Comparison of ENCODE assay signal across 8 mouse cellular contexts in the genomic region with DNA sequence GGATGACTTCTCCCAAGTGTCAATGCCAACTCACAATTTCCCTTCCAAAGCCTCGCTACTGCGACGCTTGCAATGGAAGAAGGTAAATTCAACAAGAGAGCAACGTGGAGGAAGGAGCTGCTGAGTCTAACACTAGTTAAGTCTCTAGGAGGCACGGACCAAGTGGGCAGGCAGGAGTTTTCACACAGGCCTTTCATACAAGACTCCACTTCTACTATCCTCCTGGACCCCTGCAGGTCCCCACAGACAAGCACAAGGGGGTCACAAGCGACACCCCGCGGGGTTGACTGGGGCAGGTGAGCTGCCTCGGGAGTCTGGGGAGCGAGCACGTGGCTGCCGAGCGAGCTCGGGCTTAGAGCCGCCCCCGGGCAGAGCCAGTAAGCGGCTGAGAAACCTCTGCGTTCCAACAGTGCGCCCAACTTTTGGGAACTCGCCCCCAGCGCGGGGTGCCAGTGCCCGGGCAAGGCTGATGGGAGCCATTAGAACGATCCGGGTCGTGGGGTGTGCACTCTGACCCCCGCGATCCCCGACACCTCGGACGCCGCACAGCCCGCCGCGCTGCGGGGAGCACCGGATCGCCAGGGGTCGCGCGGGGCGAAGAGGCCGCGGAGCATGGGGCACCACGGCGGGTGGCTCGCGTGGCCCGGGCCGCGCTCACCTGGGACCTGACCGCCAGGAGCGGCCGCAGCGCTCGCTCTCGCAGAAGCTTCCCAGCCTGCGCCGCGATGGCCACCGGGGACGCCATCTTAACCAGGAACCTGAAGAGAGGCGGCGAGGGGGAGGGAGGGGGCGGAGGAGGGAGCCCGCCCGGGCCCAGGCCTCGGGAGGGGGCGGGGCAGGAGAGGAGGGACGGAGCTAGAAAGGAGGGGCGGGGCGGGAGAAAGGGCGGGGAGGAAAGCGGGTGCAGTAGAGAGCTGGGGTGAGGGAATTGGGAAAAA. TPM values are rescaled to one million over a fixed set of nuclear protein-coding genes. Genes with fewer than 3 reads are reported as not detected.
DNase-seq lines count a peak whose midpoint lies in the region; ATAC-seq lines count a peak whose summit lies in the region.

Gene Suclg2, minus strand, starts transcription at position 770 of the 938 bp plus-strand sequence.

- DNase-seq in NIH3T3 (ENCODE audit: low read depth), result peak; percentile 98
- DNase-seq in cerebellum, adult 9-10 months, result peak; percentile 37
- DNase-seq in layer of hippocampus, adult 9-10 months (ENCODE audit: low spot score), result peak; percentile 26
- peak; percentile 91 for DNase-seq in lung, postnatal 10 days
- peak; percentile 66 for DNase-seq in ovary, postnatal 14 days (ENCODE audit: low spot score)
- peak; percentile 92 for DNase-seq in thymus, postnatal 14 days

- ATAC-seq in frontal cortex, adult (ENCODE audit: low TSS enrichment), result peak; percentile 84
- peak; percentile 82 to 92 for ATAC-seq in hematopoietic stem cell, adult 5-6 weeks (replicated peaks in 1 of 2; ENCODE audit: insufficient read depth in 1 of 2, low FRiP score in 2 of 2, low TSS enrichment in 1 of 2, low read depth in 1 of 2, poor library complexity in 2 of 2, severe bottlenecking in 2 of 2)

RNA-seq across cellular contexts. Expression of gene Suclg2, which starts in this region (rescaled TPM):
- 99.7 and 131 TPM in 2 replicates for total RNA-seq in hematopoietic stem cell, adult 5-6 weeks (2017)

Comparison
In these comparisons a context has a peak if more than half of its experiments do, and no peak if none do; other contexts are left out.
1. Peak in every context shown above with its lines: DNase-seq and ATAC-seq.
2. DNase-seq: peak in every context shown above with its lines; median percentile 98 in NIH3T3; 92 in thymus, postnatal 14 days; 91 in lung, postnatal 10 days; 66 in ovary, postnatal 14 days; 37 in cerebellum, adult 9-10 months; 26 in layer of hippocampus, adult 9-10 months.